Mouse (Mus musculus): ENCODE measurements around the gene Zranb3.
A peak's percentile ranks its signal among the peaks of the same experiment; 100 is the strongest.
"Not testable (repeated sequence)": the region's sequence is repeated elsewhere in the genome, so short reads cannot be mapped to it uniquely, and the experiment has no call there.

Zranb3 gene

DNA sequence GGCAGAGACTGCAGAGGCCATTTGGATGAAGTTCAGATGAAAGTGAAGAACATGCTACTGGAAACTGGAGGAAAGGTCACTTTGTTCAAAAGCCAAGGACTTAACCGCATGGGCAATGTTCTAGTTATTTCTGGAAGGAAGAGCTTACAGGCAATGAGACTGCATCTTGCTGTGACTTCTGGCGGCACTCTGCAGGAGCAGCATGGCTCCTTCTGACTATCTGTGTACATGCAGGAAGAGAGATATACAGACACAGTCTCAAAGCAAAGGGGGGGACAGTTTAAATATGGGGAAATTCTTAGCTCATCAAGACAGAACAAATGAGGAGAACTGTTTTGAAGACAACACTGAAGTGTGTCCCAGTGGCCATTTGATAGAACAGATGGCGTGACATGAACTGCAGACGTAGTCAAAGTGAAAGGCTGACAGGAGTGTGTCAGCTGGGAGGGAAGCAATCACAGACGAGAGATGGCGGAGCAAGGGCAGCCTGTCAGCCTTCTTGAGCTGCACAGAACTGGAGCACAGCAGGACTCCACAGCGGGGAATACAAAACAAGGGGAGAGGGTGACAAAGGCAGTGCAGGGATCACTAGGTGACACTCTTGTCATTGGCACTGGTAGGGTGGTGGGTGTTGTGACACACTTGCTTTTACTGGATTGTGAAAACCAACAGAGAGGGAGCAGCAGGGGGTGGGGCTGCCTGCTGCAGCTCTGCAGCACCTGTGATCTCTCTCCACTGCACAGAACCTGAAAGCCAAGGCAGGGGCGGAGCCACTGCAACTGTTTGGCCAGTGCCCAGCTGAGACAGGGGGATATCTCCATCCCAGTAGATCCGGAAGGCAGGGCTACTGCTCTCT, 112.7 kb downstream of the Zranb3 start:
- DNase-seq (ENCODE audit: extremely low read depth, low read depth) = no peak

DNA sequence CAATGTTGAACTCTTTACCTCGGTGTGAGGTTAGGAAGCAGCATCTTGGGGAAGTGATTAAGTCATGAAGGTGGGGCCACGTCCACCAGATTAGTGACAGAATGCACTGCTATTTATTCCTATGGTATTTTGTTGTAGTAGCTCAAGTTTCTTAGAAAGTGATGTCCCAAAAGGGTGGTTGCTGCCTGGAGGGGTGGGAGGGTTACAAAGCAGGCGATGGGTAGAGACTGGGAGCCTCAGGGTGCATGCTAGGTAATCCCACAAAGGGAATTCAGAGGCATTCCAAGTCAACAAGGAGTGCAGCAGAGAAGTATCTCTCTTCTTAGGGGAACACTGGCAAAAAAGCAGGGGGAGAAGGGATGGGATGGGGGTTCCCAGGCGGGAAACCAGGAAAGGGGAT, 113.5 kb downstream of the Zranb3 start:
- DNase-seq (ENCODE audit: extremely low read depth, low read depth) = no peak

GRCm38 (mm10) chr1:127988246-127988645, 114.6 kb downstream of the Zranb3 start:
- DNase-seq (ENCODE audit: extremely low read depth, low read depth) = no peak

- no peak for DNase-seq (ENCODE audit: extremely low read depth, low read depth)
Measured at GRCm38 (mm10) chr1:127985391-127985790, 117.5 kb downstream of the Zranb3 start.

- no peak for DNase-seq (ENCODE audit: extremely low read depth, low read depth)
Measured at GRCm38 (mm10) chr1:127983274-127983993, 119.4 kb downstream of the Zranb3 start.

- no peak for DNase-seq (ENCODE audit: extremely low read depth, low read depth)
Measured at GRCm38 (mm10) chr1:127982268-127982667, 120.6 kb downstream of the Zranb3 start.

GRCm38 (mm10) chr1:127980911-127981559, 121.8 kb downstream of the Zranb3 start:
- DNase-seq (ENCODE audit: extremely low read depth, low read depth) = no peak

DNA sequence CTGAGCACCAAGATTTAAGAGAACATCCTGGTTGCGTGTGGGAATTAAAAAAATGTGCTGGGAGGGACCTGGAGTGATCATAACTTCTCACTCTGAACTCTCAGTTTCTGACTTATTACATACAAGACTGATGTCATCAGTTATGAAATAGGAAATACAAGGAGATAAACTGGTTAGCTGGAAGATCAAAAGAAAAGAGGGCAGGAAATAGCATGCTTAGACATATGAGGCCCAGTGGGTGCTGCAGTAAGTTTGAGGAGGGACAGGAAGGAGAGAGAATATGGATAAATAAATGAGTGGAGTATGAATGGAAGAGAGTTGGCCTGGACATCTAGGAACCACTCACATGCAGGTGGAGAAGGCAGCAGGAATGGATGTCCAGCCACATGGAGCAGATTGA, 124.7 kb downstream of the Zranb3 start:
- no peak for DNase-seq (ENCODE audit: extremely low read depth, low read depth)

GRCm38 (mm10) chr1:127976106-127976505, 126.7 kb downstream of the Zranb3 start:
- DNase-seq (ENCODE audit: extremely low read depth, low read depth) = no peak

- DNase-seq (ENCODE audit: extremely low read depth, low read depth) = no peak
Measured at GRCm38 (mm10) chr1:127975676-127976075, 127.2 kb downstream of the Zranb3 start.

GRCm38 (mm10) chr1:127974082-127974481, 128.8 kb downstream of the Zranb3 start:
- DNase-seq (ENCODE audit: extremely low read depth, low read depth) = no peak

- no peak for DNase-seq (ENCODE audit: extremely low read depth, low read depth)
Measured at GRCm38 (mm10) chr1:127970870-127971269, 132.0 kb downstream of the Zranb3 start.

DNA sequence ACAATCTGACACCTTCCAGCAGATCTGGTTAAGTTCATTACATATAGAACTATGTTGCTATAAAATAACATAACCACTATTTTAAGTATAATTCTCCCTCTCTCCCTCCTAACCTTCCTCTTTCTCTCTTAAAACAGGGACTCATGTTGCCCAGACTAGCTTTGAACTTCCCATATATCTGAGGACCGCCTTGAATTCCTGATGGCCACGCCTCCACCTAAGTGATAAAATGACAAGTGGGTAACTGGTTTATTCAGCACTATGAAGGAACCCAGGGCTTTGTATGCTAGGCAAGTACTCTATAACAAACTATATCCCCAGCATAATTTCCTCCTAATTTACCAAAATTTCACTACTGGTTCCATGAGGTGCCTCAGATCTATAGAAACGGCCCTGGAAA, 139.5 kb downstream of the Zranb3 start:
- DNase-seq (ENCODE audit: extremely low read depth, low read depth) = peak; percentile 13

- no peak for DNase-seq (ENCODE audit: extremely low read depth, low read depth)
Measured at GRCm38 (mm10) chr1:127961140-127961539, 141.7 kb downstream of the Zranb3 start.

DNA sequence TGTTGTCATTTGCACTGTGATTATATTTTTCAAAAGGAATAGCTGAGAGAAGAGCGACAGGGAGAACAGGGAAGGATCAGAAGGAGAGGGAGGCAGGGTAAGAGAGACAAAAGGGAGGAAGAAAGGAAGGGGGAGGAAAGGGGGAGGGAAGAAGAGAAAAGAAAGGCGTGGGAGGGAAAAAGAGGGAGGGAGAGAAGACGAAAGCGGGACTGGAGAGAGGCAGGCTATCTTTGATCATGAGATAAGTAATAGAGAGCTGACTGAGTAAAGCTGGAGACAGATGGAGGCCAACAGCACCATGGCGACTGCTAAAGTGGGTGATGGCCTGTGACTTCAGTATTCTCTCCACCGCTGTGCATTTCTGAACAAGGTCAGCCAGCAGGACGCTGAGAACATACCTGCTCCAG, 143.5 kb downstream of the Zranb3 start:
- DNase-seq (ENCODE audit: extremely low read depth, low read depth) = no peak

DNA sequence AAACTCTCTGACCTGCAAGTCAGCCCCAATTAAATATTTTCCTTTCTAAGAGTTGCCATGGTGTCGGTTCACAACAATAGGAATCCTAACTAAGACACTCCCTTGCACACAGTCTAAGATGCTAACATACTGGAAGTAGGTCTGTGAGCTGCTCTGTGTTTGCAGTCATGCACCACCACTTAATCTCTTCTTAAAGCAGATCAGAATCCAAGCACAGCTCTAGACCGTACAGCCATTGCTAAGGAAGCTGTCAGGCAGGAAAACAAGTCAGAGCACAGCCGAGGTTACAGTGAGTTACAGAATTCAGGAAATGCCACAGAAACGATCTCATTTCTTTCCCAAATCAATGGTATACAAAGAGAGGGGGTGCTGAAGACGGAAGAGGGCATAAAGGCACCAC, 144.0 kb downstream of the Zranb3 start:
- no peak for DNase-seq (ENCODE audit: extremely low read depth, low read depth)

DNA sequence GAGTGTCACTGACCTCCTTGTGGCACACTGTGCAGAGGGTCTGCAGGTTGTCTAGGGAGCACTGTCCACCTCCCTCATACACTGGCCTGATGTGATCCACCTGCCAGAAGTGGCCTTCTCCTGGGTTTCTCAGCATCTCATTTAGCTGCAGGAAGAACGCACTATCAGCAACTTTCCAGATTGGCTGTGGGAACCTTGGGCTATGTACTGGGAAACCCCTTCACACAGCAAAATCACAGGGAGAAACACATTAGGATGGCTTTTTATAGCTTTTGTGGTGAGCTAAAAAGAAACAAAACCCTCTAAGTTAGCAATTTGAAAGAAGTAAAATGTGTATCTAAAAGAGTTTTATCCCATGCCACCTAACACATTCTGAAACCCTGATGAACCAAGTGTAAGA, 146.3 kb downstream of the Zranb3 start:
- no peak for DNase-seq (ENCODE audit: extremely low read depth, low read depth)

- DNase-seq (ENCODE audit: extremely low read depth, low read depth) = no peak
Measured at GRCm38 (mm10) chr1:127954800-127955199, 148.0 kb downstream of the Zranb3 start.

- DNase-seq (ENCODE audit: extremely low read depth, low read depth) = not testable (repeated sequence)
Measured at GRCm38 (mm10) chr1:127954198-127954597, 148.6 kb downstream of the Zranb3 start.

GRCm38 (mm10) chr1:127952276-127952675, 150.6 kb downstream of the Zranb3 start:
- no peak for DNase-seq (ENCODE audit: extremely low read depth, low read depth)

DNA sequence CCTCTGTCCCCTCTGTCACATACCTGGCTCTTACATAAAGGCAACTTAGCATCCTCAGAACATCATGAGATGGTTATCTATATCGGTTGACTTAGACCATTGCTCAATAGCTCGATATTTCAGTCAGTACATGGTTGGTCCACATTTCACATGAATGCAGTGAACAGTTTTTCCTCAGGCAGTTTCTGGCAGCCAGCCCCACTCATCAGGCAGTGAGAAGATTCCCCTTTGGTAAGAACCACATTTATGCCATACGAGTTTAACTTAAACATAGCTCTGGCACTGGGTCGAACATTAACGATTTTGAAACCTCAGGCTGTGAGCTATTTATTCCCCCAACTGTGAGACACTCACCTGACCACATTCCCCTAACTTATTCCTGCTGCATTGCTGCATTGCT, 154.1 kb downstream of the Zranb3 start:
- DNase-seq (ENCODE audit: extremely low read depth, low read depth) = no peak

DNA sequence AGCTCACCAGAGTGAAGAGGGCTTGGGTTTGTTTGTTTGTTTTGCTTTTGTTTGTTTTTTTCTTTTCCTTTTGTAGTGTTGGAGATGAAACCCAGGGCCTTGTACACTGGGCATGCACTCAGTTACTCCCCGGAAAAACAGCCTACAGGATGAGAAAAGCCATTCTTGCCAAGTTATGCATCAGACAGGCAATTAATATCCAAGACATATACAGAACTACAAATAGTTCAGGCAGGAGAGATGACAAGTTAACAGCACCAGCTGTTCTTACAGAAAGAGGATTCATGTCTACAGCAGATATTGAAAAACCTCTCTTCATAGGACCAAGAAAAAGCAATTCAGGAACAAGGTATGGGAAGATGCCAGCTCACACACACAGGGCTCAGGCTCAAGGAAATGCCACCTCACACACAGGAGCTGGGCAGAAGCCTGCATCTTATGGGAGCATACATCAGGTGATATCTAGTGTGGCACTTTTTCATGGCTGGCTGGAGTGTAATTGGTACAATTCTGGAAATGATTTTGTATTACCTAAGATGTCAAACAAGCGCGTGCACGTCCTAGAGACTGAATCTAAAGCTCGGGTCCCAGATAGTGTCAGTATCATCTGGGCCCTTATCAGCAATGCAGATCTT, 156.1 kb downstream of the Zranb3 start:
- no peak for DNase-seq (ENCODE audit: extremely low read depth, low read depth)
